Mouse (Mus musculus) ES-Bruce4 (cell line): ENCODE results near the gene Mroh2a.

ENCODE experiments used
- CTCF ChIP-seq: IDR thresholded peaks from one replicate; pipeline ENCODE4 v1.8.1; 2011; ENCODE audit warnings: low read depth, low read length
- EP300 ChIP-seq: IDR thresholded peaks from 2 replicates; pipeline ENCODE4 v1.6.1; 2011; ENCODE audit warnings: low read depth, low read length; ENCODE audit not compliant: insufficient read depth
- POLR2A ChIP-seq: IDR thresholded peaks from one replicate; pipeline ENCODE4 v1.8.1; 2011; ENCODE audit warnings: low read length; ENCODE audit not compliant: insufficient read depth

GRCm38 (mm10) chr1:88217144-88217543 lies 9.6 kb upstream of the Mroh2a start:
- no peak for TF ChIP-seq EP300
- no peak for TF ChIP-seq POLR2A
- TF ChIP-seq CTCF, result no peak
